Mouse (Mus musculus) MEL (cell line): ENCODE measurements around the gene Usp5.

Source experiments
- CHD2 ChIP-seq: IDR thresholded peaks from 2 replicates; pipeline ENCODE4 v1.6.1; 2011; ENCODE audit warnings: low read length, improper control_type of control experiment
- CTCF ChIP-seq, 3 experiments: IDR thresholded peaks in 2 of 3; conservative IDR thresholded peaks in 1 of 3; 2 replicates each; pipeline ENCODE4 v1.5.1; 2011 to 2012; ENCODE audit warnings: low read length in 3 of 3, low read depth in 2 of 3, mild to moderate bottlenecking in 2 of 3, improper control_type of control experiment in 1 of 3, inconsistent platforms in 1 of 3, mixed read lengths in 1 of 3, moderate library complexity in 1 of 3; ENCODE audit not compliant: control insufficient read depth in 1 of 3, insufficient read depth in 1 of 3, poor library complexity in 1 of 3, severe bottlenecking in 1 of 3
- EP300 ChIP-seq, 2 experiments: IDR thresholded peaks; 2 replicates each; pipeline ENCODE4 v1.6.1; 2011; ENCODE audit warnings: improper control_type of control experiment in 2 of 2, low read length in 2 of 2, low read depth in 1 of 2, mild to moderate bottlenecking in 1 of 2
- GABPA ChIP-seq: IDR thresholded peaks from 2 replicates; pipeline ENCODE4 v1.6.1; 2012; ENCODE audit warnings: low read depth, mild to moderate bottlenecking, inconsistent platforms, low read length, improper control_type of control experiment, moderate library complexity
- GATA1 ChIP-seq: IDR thresholded peaks from 2 replicates; pipeline ENCODE4 v1.6.1; 2011; ENCODE audit warnings: low read depth, low read length, improper control_type of control experiment
- MAFK ChIP-seq: IDR thresholded peaks from 2 replicates; pipeline ENCODE4 v1.6.1; 2011; ENCODE audit warnings: low read depth, mild to moderate bottlenecking, low read length, improper control_type of control experiment, borderline replicate concordance
- MEF2A ChIP-seq: IDR thresholded peaks from 2 replicates; pipeline ENCODE4 v1.6.1; 2014; ENCODE audit warnings: low read depth, mild to moderate bottlenecking, inconsistent platforms, low read length, improper control_type of control experiment; ENCODE audit not compliant: poor library complexity, insufficient replicate concordance, severe bottlenecking; ENCODE audit errors: extremely low read depth
- MYB ChIP-seq: IDR thresholded peaks from 2 replicates; pipeline ENCODE4 v1.6.1; 2011; ENCODE audit warnings: mild to moderate bottlenecking, low read depth, low read length, improper control_type of control experiment
- POLR2A ChIP-seq, 2 experiments: IDR thresholded peaks; 2 replicates each; pipeline ENCODE4 v1.6.1; 2011 to 2012; ENCODE audit warnings: low read length in 2 of 2, mild to moderate bottlenecking in 2 of 2, control low read depth in 1 of 2, improper control_type of control experiment in 1 of 2, low read depth in 1 of 2, moderate library complexity in 1 of 2; ENCODE audit not compliant: control insufficient read depth in 1 of 2, insufficient read depth in 1 of 2, poor library complexity in 1 of 2
- POLR2AphosphoS5 ChIP-seq: IDR thresholded peaks from 2 replicates; pipeline ENCODE4 v1.6.1; 2012; ENCODE audit warnings: low read depth, borderline replicate concordance, mild to moderate bottlenecking, inconsistent platforms, low read length, moderate library complexity, mixed read lengths
- SMC3 ChIP-seq: IDR thresholded peaks from 2 replicates; pipeline ENCODE4 v1.6.1; 2011; ENCODE audit warnings: low read depth, low read length, improper control_type of control experiment
- UBTF ChIP-seq: IDR thresholded peaks from 2 replicates; pipeline ENCODE4 v1.6.1; 2012; ENCODE audit warnings: low read depth, mild to moderate bottlenecking, inconsistent platforms, low read length, improper control_type of control experiment, moderate library complexity, borderline replicate concordance; ENCODE audit not compliant: insufficient read depth
- ZC3H11A ChIP-seq: IDR thresholded peaks from 2 replicates; pipeline ENCODE4 v1.6.1; 2012; ENCODE audit warnings: low read depth, mild to moderate bottlenecking, inconsistent platforms, low read length, improper control_type of control experiment
- ZNF384 ChIP-seq: IDR thresholded peaks from 2 replicates; pipeline ENCODE4 v1.6.1; 2012; ENCODE audit warnings: low read depth, mild to moderate bottlenecking, inconsistent platforms, low read length, improper control_type of control experiment

GRCm38 (mm10) chr6:124807986-124808357 is 21.3 kb downstream of the Usp5 start:
- TF ChIP-seq GATA1 (no peak), CTCF (IDR thresholded peaks at IDR 0.05 in 2 of 3, conservative IDR thresholded peaks at IDR 0.05 in 1 of 3; ENCODE audit: control insufficient read depth in 1 of 3, insufficient read depth in 1 of 3, low read depth in 2 of 3, low read length in 3 of 3, poor library complexity in 1 of 3, severe bottlenecking in 1 of 3) (no peak), GABPA (no peak), EP300 (IDR thresholded peaks at IDR 0.05; ENCODE audit: low read depth in 1 of 2, low read length in 2 of 2) (no peak), MAFK (no peak), UBTF (no peak), ZNF384 (no peak), SMC3 (no peak), POLR2A (IDR thresholded peaks at IDR 0.05; ENCODE audit: control insufficient read depth in 1 of 2, insufficient read depth in 1 of 2, low read depth in 1 of 2, low read length in 2 of 2, poor library complexity in 1 of 2) (no peak), POLR2AphosphoS5 (no peak), MYB (no peak), ZC3H11A (no peak), MEF2A (no peak), CHD2 (no peak)
